12 mouse cellular contexts compared by ENCODE assay signal in genomic region chr2:35448215-35448913, GRCm38 (mm10). TPM values are rescaled to one million over a fixed set of nuclear protein-coding genes. Genes with fewer than 3 reads are reported as not detected.
DNase-seq lines count a peak whose midpoint lies in the region; ATAC-seq lines count a peak whose summit lies in the region.
"Had no signal": no experiment of that assay in that cellular context is flagged by ENCODE, and none has a peak within 500 bp of the region (broad histone marks: within the 10 kb centered on the region; RNA-seq: fewer than 3 reads in every experiment).

No protein-coding gene starts in this region.

- no peak overlapping the region for H3K4me2 ChIP-seq in kidney, embryonic 15.5 days
- no peak overlapping the region for H3K4me2 ChIP-seq in embryonic facial prominence, embryonic 11.5 days (ENCODE audit: low read depth, low read length)
- no peak overlapping the region for H3K4me2 ChIP-seq in liver, embryonic 13.5 days

- no peak overlapping the region for H3K4me3 ChIP-seq in kidney, embryonic 15.5 days (replicated peaks)
- H3K4me3 ChIP-seq in embryonic facial prominence, embryonic 11.5 days (ENCODE audit: low read depth, low read length): no peak overlapping the region
- H3K4me3 ChIP-seq in liver, embryonic 13.5 days (replicated peaks): no peak overlapping the region

- peak; percentile 27 for DNase-seq in CD4-positive, CD25-positive, alpha-beta regulatory T cell, adult 2 months (ENCODE audit: low read depth, low spot score)
- no peak for DNase-seq in kidney, adult 8-10 months
- peak; percentile 38 for DNase-seq in embryonic facial prominence, embryonic 11.5 days (ENCODE audit: low spot score)
- no peak for DNase-seq in liver, embryonic 13.5 days
- no peak for DNase-seq in lung, adult 18-20 months
- DNase-seq in adipocyte (ENCODE audit: low spot score): no peak
- DNase-seq: forebrain, postnatal 0 days had no signal

- WGBS in kidney, embryonic 15.5 days: 33% methylated on average over 7 of the region's 7 CpGs
- WGBS in embryonic facial prominence, embryonic 11.5 days: 45% methylated on average over 7 of the region's 7 CpGs
- WGBS in liver, embryonic 13.5 days (ENCODE audit: insufficient replicate concordance): 43% methylated on average over 7 of the region's 7 CpGs

- no peak overlapping the region for H3K9ac ChIP-seq in kidney, embryonic 15.5 days
- no peak overlapping the region for H3K9ac ChIP-seq in embryonic facial prominence, embryonic 11.5 days (replicated peaks; ENCODE audit: low read length)
- 0 out of 2 replicates have a peak overlapping the region, but pooled peaks have one; percentile 14 for H3K9ac ChIP-seq in liver, embryonic 13.5 days
- H3K9ac ChIP-seq: forebrain, postnatal 0 days had no signal

- peak overlapping the region; percentile 79 for H3K27ac ChIP-seq in kidney, embryonic 15.5 days
- H3K27ac ChIP-seq in embryonic facial prominence, embryonic 11.5 days (replicated peaks; ENCODE audit: low read depth, low read length): no peak overlapping the region
- H3K27ac ChIP-seq in liver, embryonic 13.5 days: no peak overlapping the region

- no peaks in the 10 kb centered on the region for H3K27me3 ChIP-seq in kidney, embryonic 15.5 days
- no peaks in the 10 kb centered on the region for H3K27me3 ChIP-seq in embryonic facial prominence, embryonic 11.5 days (ENCODE audit: control insufficient read depth, insufficient read depth, low read length)
- no peaks in the 10 kb centered on the region for H3K27me3 ChIP-seq in liver, embryonic 13.5 days

- ATAC-seq in CD4-positive, CD25-positive, alpha-beta regulatory T cell, adult 4 months: no peak
- no peak for ATAC-seq in kidney, embryonic 15.5 days (replicated peaks; ENCODE audit: low FRiP score)
- ATAC-seq in embryonic facial prominence, embryonic 11.5 days (replicated peaks; ENCODE audit: insufficient number of reproducible peaks, low FRiP score, low TSS enrichment, low read depth): no peak
- no peak for ATAC-seq in liver, embryonic 13.5 days (ENCODE audit: low read depth)
- ATAC-seq: forebrain, postnatal 0 days had no signal

- peaks cover 73% of the 10 kb centered on the region for H3K4me1 ChIP-seq in kidney, embryonic 15.5 days
- no peaks in the 10 kb centered on the region; the same call in 1 of the 2 replicates for H3K4me1 ChIP-seq in embryonic facial prominence, embryonic 11.5 days (ENCODE audit: control insufficient read depth, insufficient read depth, low read length)
- peaks cover 100% of the 10 kb centered on the region for H3K4me1 ChIP-seq in liver, embryonic 13.5 days (replicated peaks)

- no peaks in the 10 kb centered on the region for H3K9me3 ChIP-seq in kidney, embryonic 15.5 days (replicated peaks)
- no peaks in the 10 kb centered on the region for H3K9me3 ChIP-seq in embryonic facial prominence, embryonic 11.5 days (replicated peaks; ENCODE audit: control insufficient read depth, low read length)
- no peaks in the 10 kb centered on the region for H3K9me3 ChIP-seq in liver, embryonic 13.5 days (replicated peaks)

- H3K36me3 ChIP-seq in kidney, embryonic 15.5 days: no peaks in the 10 kb centered on the region
- H3K36me3 ChIP-seq in embryonic facial prominence, embryonic 11.5 days (replicated peaks; ENCODE audit: control insufficient read depth, insufficient read depth, low read depth, low read length): no peaks in the 10 kb centered on the region
- H3K36me3 ChIP-seq in liver, embryonic 13.5 days: 0 out of 2 replicates have a peak, but pooled peaks cover 5% of the 10 kb centered on the region

RNA-seq across cellular contexts. Expression of gene Ggta1, which starts 14.7 kb away (rescaled TPM):
- 10 to 100 TPM; 19.3 to 28.4 TPM for polyA plus RNA-seq in CD4-positive, CD25-positive, alpha-beta regulatory T cell, adult 4 months (2017; shearing (Covaris generic))
- polyA plus RNA-seq in kidney, embryonic 15.5 days (2015; fragmentation: Nextera tagmentation; extraction: Ambion mirVana): 20.5 and 22.3 TPM in 2 replicates
- 7.5 and 7.9 TPM in 2 replicates for polyA plus RNA-seq in embryonic facial prominence, embryonic 11.5 days (2014; fragmentation: Nextera tagmentation; extraction: Ambion mirVana)
- polyA plus RNA-seq in liver, embryonic 13.5 days (2015; fragmentation: Nextera tagmentation; extraction: Ambion mirVana): 7.8 and 9.4 TPM in 2 replicates

RNA-seq across cellular contexts. Expression of gene 4930402F06Rik, which starts 51.4 kb away (rescaled TPM):
- not detected for polyA plus RNA-seq in CD4-positive, CD25-positive, alpha-beta regulatory T cell, adult 4 months (2017; shearing (Covaris generic))
- not detected in 2 replicates for polyA plus RNA-seq in kidney, embryonic 15.5 days (2015; fragmentation: Nextera tagmentation; extraction: Ambion mirVana)
- polyA plus RNA-seq in embryonic facial prominence, embryonic 11.5 days (2014; fragmentation: Nextera tagmentation; extraction: Ambion mirVana): not detected in 2 replicates
- not detected in 2 replicates for polyA plus RNA-seq in liver, embryonic 13.5 days (2015; fragmentation: Nextera tagmentation; extraction: Ambion mirVana)
- polyA plus RNA-seq: forebrain, postnatal 0 days; intestine, embryonic 14.5 days; liver, adult 2 months; neural tube, embryonic 11.5 days had no signal

Comparison
In these comparisons a context has a peak if more than half of its experiments do, and no peak if none do; other contexts are left out.
1. DNase-seq: peak in CD4-positive, CD25-positive, alpha-beta regulatory T cell, adult 2 months (single experiment) and embryonic facial prominence, embryonic 11.5 days (single experiment); none in kidney, adult 8-10 months (0 of 2), liver, embryonic 13.5 days (single experiment), lung, adult 18-20 months (0 of 2) and adipocyte (single experiment).